Mouse (Mus musculus) midbrain, postnatal 0 days (tissue): ENCODE measurements around the gene Ttll8. TPM values are rescaled to one million over a fixed set of nuclear protein-coding genes. Genes with fewer than 3 reads are reported as not detected.

Experiments
- ATAC-seq: fragments of 200-750 bp; cut with Nextera tagmentation; 2 replicates; pipeline ENCODE4 v1.8.0; 2017; ENCODE audit warnings: moderate number of reproducible peaks, mild to moderate bottlenecking, moderate TSS enrichment, moderate library complexity; ENCODE audit not compliant: low FRiP score
- DNase-seq: peaks from one replicate; pipeline ENCODE4 v3.0.0-alpha.2; 2015; ENCODE audit warnings: low spot score
- H3K27ac ChIP-seq: fragments of 300-500 bp; sonication (generic); 2 replicates; pipeline ENCODE4 v1.5.1; 2014; ENCODE audit warnings: low read depth, mild to moderate bottlenecking, low read length, mixed read lengths
- H3K27me3 ChIP-seq: fragments of 300-500 bp; sonication (generic); 2 replicates; pipeline ENCODE4 v1.6.1; 2014; ENCODE audit warnings: low read length, control low read depth, mixed read lengths; ENCODE audit not compliant: insufficient read depth
- H3K36me3 ChIP-seq: fragments of 300-500 bp; sonication (generic); 2 replicates; pipeline ENCODE4 v1.6.1; 2014; ENCODE audit warnings: low read length, control low read depth, mixed read lengths; ENCODE audit not compliant: insufficient read depth
- H3K4me1 ChIP-seq: fragments of 300-500 bp; sonication (generic); 2 replicates; pipeline ENCODE4 v1.6.1; 2014; ENCODE audit warnings: mild to moderate bottlenecking, control low read depth, antibody characterized with exemption, low read length, mixed read lengths; ENCODE audit not compliant: insufficient read depth
- H3K4me2 ChIP-seq: fragments of 300-500 bp; sonication (generic); 2 replicates; pipeline ENCODE4 v1.6.1; 2014; ENCODE audit warnings: low read depth, mild to moderate bottlenecking, low read length, mixed read lengths; ENCODE audit not compliant: poor library complexity, severe bottlenecking
- H3K4me3 ChIP-seq: fragments of 300-500 bp; sonication (generic); 2 replicates; pipeline ENCODE4 v1.5.1; 2014; ENCODE audit warnings: low read depth, mild to moderate bottlenecking, low read length, moderate library complexity
- H3K9ac ChIP-seq: fragments of 300-500 bp; sonication (generic); replicated peaks from 2 replicates; pipeline ENCODE4 v1.6.1; 2014; ENCODE audit warnings: mild to moderate bottlenecking, low read length, moderate library complexity, mixed read lengths; ENCODE audit not compliant: poor library complexity, severe bottlenecking
- H3K9me3 ChIP-seq: fragments of 300-500 bp; sonication (generic); 2 replicates; pipeline ENCODE4 v1.6.1; 2016; ENCODE audit warnings: low read length, control low read depth
- CTCF ChIP-seq: IDR thresholded peaks from 2 replicates; pipeline ENCODE4 v1.5.1; 2016; ENCODE audit warnings: antibody characterized with exemption, mild to moderate bottlenecking
- WGBS: fragments of 180-500 bp; shearing (Covaris S2); extraction: QIAGEN DNeasy Blood & Tissue Kit; methylation state at CpG from one replicate; pipeline ENCODE4 v1.1.7; 2014; 5-methylcytosine and 5-hydroxymethylcytosine counted together
- polyA plus RNA-seq: library from polyadenylated mRNA; unstranded; fragments of >200 nt; fragmentation: Nextera tagmentation; extraction: Ambion mirVana; gene quantifications from 2 replicates; pipeline ENCODE4 v1.2.1, GENCODE M21; 2015
- total RNA-seq: library from RNA; depleted of rRNA; stranded (reverse); fragments of >200 nt; gene quantifications from 2 replicates; pipeline ENCODE4 v1.2.3, GENCODE M21; 2014

The Ttll8 gene
- total and polyA plus RNA-seq, 2 experiments from 2014 or later, result 0.35 TPM; not detected in 1

DNA sequence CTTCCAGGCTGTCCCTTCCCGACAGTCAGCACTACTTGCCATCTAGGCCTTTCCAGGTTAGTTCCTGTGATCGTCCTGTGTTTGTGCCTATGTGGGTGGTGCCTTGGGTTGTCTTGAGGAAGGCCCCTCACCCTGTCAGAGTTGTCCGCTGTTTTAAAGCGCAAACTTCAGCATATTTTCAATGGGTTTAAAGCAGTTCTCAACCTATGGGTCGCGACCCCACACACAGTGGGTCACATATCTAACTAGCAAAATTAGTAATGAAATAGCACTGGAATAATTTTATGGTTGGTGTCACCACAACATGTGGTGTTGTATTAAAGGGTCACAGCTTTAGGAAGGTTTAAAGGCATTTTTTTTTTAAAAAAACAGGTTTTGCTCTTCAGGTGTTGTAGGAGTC lies 1.1 kb upstream of the Ttll8 start:
- WGBS, result 91% methylated on average over 6 of the region's 6 CpGs
- no peak for ATAC-seq

DNA sequence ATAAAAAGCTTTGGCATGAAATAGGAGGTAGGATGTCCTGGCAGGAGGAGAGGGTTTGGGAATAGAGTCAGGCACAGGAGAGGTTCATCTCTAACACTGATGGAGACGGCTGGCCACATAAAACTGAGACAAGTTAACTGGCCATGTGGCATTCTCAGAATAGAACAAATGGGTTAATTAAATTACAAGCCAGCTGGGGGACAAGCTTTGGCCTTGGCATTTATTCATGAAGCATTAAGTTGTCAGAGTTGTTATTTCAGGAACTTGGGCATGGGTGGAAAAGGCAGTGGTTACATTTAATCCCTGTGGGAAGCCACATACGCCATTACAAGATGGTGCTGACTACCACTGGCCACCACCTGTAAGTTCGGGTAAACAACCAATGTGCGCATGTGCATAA lies 3.0 kb downstream of the Ttll8 start:
- DNase-seq (no peak), ATAC-seq (no peak)
- H3K27ac ChIP-seq, result no peak overlapping the region
- TF ChIP-seq CTCF, result no peak
- H3K36me3 ChIP-seq, result no peaks in the 10 kb centered on the region
- H3K4me2 ChIP-seq, result no peak overlapping the region
- no peak overlapping the region for H3K4me3 ChIP-seq
- H3K4me1 ChIP-seq, result 0 out of 2 replicates have a peak, but pooled peaks cover 3% of the 10 kb centered on the region
- H3K9me3 ChIP-seq, result no peaks in the 10 kb centered on the region
- 0 out of 2 replicates have a peak, but pooled peaks cover 6% of the 10 kb centered on the region for H3K27me3 ChIP-seq
- 85% methylated on average over 4 of the region's 4 CpGs for WGBS
- H3K9ac ChIP-seq, result no peak overlapping the region

More for the DNA sequence above, 1.1 kb upstream of the Ttll8 start:
- Histone ChIP-seq H3K27ac (no peak overlapping the region), H3K36me3 (no peaks in the 10 kb centered on the region), H3K4me2 (no peak overlapping the region), H3K9ac (no peak overlapping the region), H3K9me3 (no peaks in the 10 kb centered on the region), H3K4me1 (0 out of 2 replicates have a peak, but pooled peaks cover 3% of the 10 kb centered on the region), H3K4me3 (no peak overlapping the region), H3K27me3 (0 out of 2 replicates have a peak, but pooled peaks cover 6% of the 10 kb centered on the region)
- DNase-seq, result no peak
- no peak for TF ChIP-seq CTCF

DNA sequence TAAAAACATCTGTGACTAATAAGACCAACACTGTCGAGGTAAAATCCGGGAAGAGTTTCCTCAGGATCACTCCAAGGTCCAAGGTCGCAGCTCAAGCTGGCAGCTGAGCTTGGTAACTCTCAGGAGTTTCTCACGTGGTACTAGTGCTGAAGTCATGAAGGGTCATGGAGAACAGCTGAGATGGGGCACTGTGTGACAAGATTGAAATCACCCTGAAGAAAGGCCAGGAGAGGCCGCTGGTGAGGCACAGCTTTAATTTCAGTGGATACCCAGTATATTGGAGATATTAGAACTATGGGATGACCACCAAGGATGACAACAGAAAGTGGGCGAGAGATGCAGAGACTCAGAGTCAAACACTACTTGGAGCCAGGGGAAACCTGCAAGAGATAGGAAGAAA lies 7.4 kb downstream of the Ttll8 start:
- WGBS, result 58% methylated on average over 6 of the region's 6 CpGs
- Histone ChIP-seq H3K9me3 (no peaks in the 10 kb centered on the region), H3K27ac (no peak overlapping the region), H3K36me3 (no peaks in the 10 kb centered on the region), H3K4me2 (no peak overlapping the region), H3K4me1 (no peaks in the 10 kb centered on the region), H3K4me3 (no peak overlapping the region), H3K9ac (no peak overlapping the region), H3K27me3 (no peaks in the 10 kb centered on the region)
- peak; percentile 13; the same call in 1 of the 2 replicates for TF ChIP-seq CTCF
- DNase-seq, result no peak
- no peak for ATAC-seq

DNA sequence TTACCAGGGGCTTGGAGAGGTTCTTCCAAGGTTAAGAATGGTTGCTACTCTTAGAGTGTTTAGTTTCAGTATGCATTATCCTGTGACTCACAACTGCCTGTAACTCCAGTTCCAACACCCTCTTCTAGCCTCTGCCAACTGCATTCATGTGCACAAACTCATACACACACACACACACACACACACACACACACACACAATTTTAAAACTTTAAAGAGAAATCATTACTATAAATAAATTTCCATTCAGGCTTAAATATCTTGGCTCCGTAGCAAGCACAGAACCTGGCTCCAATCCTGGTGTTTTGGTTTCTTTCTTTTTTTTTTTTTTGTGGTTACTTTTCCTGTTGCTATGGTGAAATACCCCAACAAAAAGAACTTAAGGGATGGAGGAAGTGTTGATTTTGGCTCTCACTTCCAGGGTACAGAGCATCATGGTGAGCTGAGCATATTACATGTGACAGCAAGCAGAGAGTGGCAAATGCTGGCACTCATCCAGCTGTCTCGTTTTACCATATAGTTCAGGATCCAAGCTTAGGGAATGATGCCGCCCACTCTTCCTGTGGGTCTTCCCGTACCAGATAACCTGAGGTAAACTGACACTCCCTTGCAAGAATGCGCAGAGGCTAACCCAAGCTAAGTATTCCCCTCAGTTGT lies 10.2 kb downstream of the Ttll8 start:
- ATAC-seq (no peak), DNase-seq (peak; percentile 3)
- 77% methylated on average over 5 of the region's 5 CpGs for WGBS

DNA sequence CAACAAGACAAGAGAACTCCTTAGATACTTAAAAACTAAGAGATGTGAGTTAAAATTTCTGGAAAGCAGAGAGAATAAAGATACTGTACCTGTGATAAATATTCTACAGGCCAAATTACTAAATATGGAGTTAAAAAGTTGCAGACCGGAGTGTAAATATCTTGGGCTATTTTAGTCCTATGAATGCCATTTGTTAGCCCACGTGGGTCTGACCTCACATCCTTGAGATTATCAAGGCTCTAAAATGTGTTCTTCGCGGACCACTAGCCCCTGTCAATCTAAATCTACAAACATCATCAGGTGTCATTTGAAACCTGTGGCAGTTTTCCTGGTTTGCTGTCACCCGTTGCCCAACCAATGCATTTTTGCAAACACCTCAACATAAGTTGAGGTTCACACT lies 11.4 kb downstream of the Ttll8 start:
- no peak overlapping the region for H3K4me3 ChIP-seq
- H3K9ac ChIP-seq, result no peak overlapping the region
- DNase-seq, result no peak
- no peaks in the 10 kb centered on the region for H3K27me3 ChIP-seq
- no peaks in the 10 kb centered on the region for H3K4me1 ChIP-seq
- no peak for ATAC-seq
- 86% methylated on average over 5 of the region's 5 CpGs for WGBS
- H3K9me3 ChIP-seq, result no peaks in the 10 kb centered on the region
- TF ChIP-seq CTCF, result no peak
- no peak overlapping the region for H3K27ac ChIP-seq
- no peaks in the 10 kb centered on the region for H3K36me3 ChIP-seq
- H3K4me2 ChIP-seq, result no peak overlapping the region

More for the DNA sequence above, 10.2 kb downstream of the Ttll8 start:
- H3K9ac ChIP-seq, result no peak overlapping the region
- no peak overlapping the region for H3K4me3 ChIP-seq
- H3K36me3 ChIP-seq, result no peaks in the 10 kb centered on the region
- no peak overlapping the region for H3K27ac ChIP-seq
- H3K4me2 ChIP-seq, result no peak overlapping the region
- no peaks in the 10 kb centered on the region for H3K27me3 ChIP-seq
- TF ChIP-seq CTCF, result no peak
- no peaks in the 10 kb centered on the region for H3K9me3 ChIP-seq
- H3K4me1 ChIP-seq, result no peaks in the 10 kb centered on the region

DNA sequence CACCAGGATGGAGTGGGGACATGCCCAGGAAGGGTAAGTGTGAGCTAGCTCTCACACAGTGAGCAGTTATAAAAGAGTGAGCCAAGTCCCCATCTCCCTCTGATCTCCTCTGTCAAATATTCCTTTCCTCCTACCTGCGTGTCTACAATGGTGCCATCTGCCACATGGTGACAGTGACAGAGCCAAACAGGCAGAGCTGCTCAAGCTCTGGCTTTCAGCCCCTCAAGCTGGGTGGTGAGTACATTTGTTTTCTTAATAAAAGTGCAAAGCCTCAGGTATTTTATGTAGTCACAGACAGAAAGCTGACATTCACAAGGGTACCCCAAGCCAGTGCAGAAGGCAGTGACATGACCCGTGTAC lies 16.9 kb downstream of the Ttll8 start:
- DNase-seq (no peak), ATAC-seq (no peak)
- H3K36me3 ChIP-seq, result no peaks in the 10 kb centered on the region
- H3K4me1 ChIP-seq, result no peaks in the 10 kb centered on the region
- no peaks in the 10 kb centered on the region for H3K27me3 ChIP-seq
- no peak overlapping the region for H3K4me2 ChIP-seq
- 85% methylated on average over 2 of the region's 2 CpGs for WGBS
- H3K27ac ChIP-seq, result no peak overlapping the region
- no peak overlapping the region for H3K4me3 ChIP-seq
- H3K9ac ChIP-seq, result no peak overlapping the region
- no peak for TF ChIP-seq CTCF
- H3K9me3 ChIP-seq, result no peaks in the 10 kb centered on the region
